Mouse (Mus musculus) cerebellum, postnatal 4 days (tissue): ENCODE measurements around the gene Atg14.
"Not testable (repeated sequence)": the region's sequence is repeated elsewhere in the genome, so short reads cannot be mapped to it uniquely, and the experiment has no call there.

Experiments
- DNase-seq, 2 experiments: peaks; one replicate each; pipeline ENCODE4 v3.0.0; 2022; ENCODE audit warnings: low spot score in 2 of 2, mixed read lengths in 1 of 2

Gene Atg14

DNA sequence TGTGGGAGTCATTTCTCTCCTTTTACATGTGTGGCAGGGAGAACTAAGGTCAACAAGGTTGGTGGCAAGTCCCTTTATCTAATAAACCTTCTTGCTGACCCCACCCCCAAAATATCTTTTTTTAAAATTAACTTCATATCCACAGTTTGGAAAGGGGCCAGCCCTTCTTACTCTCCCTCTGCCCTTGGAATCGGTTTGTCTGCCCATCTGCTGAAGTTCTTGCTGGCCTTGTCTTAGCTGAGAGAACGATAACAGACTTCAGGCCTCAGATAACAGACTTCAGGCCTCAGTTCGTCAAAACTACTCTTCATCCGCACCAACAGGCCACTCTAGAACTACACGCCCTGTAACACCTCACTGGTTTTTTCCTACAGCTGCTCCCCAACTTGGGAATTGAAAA, 26.2 kb downstream of the Atg14 start:
- DNase-seq: no peak

GRCm38 (mm10) chr14:47542283-47542682, 28.2 kb downstream of the Atg14 start:
- no peak for DNase-seq

DNA sequence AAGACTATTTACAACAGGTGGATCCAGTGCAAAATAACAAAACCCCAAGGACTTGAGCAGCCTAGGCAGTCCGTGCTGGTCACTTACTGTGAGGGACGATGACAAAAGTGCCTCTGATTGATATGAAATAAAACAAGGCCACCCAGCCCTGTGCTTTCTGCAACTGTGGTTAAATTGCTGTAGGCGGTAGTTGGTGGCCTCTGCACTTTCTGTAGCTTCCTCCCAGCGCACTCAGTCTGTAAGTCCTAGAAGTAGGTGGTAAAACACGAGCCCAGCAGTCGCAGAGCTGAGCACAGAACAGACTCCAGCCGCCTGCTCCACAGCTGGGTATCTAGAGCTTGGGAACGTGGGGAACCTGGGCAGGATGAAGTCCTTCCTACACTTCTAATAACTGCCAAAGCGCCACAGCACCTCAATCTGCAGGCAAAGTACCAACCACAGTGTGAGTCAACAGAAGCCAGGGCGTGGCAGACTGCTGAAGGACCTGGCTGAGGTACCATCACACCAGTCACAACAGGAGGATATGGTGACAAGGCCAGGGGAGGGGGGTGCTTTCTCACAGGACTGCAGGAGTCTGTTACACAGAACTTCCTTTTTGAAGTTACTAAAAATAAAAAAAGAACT, 29.0 kb downstream of the Atg14 start:
- no peak for DNase-seq

GRCm38 (mm10) chr14:47535096-47535495, 35.4 kb downstream of the Atg14 start:
- no peak for DNase-seq

GRCm38 (mm10) chr14:47534176-47534525, 36.3 kb downstream of the Atg14 start:
- DNase-seq: peak in 1 of 2 experiments; percentile 9

GRCm38 (mm10) chr14:47533365-47534175, 36.9 kb downstream of the Atg14 start:
- DNase-seq: peak in 1 of 2 experiments; percentile 3

GRCm38 (mm10) chr14:47532496-47532895, 38.0 kb downstream of the Atg14 start:
- no peak for DNase-seq

GRCm38 (mm10) chr14:47529592-47529991, 40.9 kb downstream of the Atg14 start:
- not testable (repeated sequence) for DNase-seq

DNA sequence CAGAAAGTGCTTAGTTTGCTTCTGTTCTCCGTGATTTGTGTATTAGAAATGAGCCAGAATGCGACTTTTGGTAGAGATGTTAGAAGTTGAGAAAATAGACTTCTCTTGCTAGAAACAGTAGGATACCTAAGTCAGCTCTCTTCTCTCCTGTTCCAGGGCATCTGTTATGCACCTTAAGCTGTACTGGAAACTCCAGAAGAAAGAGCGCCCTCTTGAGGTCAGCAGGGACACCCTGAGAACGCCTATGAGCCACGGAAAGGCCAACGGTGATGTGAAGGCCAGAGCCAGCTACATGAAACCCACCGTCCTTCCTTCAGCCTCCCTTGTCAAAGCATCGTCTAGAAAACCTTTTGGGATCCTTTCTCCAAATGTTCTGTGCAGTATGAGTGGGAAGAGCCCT, 41.4 kb downstream of the Atg14 start:
- DNase-seq: peak; percentile 37 to 42

DNA sequence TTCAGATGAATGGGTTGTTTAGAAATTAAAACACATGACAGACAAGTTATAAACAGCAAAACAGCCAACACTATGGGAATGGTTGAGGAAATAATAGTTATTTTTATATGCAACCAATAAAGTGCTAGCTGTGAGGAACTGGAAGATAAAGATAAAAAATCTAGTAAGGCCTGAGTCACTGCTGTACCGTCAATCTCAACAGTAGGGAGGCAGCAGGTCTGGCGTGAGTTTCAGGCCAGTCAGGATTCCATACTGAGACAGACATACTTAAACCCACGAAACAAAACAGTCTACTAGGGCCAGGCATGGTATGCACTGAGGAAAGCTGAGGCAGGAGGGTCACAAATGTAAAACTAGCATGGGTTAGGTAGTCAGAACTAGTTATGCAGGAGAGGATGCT, 42.2 kb downstream of the Atg14 start:
- no peak for DNase-seq

DNA sequence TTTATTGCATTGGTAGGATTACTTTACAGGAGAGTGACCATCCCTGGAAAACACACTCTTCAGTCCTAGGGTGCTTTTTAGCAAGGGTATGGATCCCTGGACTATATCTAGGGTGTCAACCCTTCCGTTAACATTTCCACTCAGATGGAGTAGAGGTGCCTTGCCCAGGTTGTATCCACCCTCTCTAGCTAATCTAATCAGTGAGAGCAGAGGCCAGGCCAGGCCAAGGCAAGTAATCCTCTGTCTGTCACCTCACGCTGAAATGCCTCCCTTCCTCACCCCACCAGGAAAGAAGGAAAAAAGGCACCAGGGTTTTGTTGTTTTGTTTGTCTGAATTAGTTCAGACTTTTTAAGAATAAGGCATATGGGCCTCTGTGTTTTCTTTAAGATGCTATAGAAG, 42.6 kb downstream of the Atg14 start:
- DNase-seq: no peak

GRCm38 (mm10) chr14:47525861-47526260, 44.6 kb downstream of the Atg14 start:
- DNase-seq: no peak

GRCm38 (mm10) chr14:47525374-47525773, 45.1 kb downstream of the Atg14 start:
- DNase-seq: no peak

DNA sequence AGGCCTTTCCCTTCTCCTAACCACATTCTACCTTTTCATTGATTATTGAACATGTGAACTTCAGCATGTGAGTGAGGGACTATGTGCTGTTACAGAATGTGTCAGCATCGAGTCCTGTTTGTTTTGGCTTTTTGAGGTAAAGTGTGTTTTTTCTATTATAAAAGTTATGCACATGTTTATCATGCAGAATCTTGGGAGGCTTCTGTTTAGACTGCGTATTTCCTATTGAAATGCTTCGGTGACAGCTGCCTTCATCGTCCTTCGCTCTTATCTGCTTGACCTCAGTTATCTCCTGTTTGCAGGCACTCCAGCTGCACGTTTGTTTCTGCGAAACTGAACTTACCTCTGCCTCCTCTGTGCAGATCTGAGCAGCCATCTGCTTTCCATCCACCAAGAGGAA, 48.1 kb downstream of the Atg14 start:
- no peak for DNase-seq

GRCm38 (mm10) chr14:47521609-47522008, 48.8 kb downstream of the Atg14 start:
- no peak for DNase-seq

DNA sequence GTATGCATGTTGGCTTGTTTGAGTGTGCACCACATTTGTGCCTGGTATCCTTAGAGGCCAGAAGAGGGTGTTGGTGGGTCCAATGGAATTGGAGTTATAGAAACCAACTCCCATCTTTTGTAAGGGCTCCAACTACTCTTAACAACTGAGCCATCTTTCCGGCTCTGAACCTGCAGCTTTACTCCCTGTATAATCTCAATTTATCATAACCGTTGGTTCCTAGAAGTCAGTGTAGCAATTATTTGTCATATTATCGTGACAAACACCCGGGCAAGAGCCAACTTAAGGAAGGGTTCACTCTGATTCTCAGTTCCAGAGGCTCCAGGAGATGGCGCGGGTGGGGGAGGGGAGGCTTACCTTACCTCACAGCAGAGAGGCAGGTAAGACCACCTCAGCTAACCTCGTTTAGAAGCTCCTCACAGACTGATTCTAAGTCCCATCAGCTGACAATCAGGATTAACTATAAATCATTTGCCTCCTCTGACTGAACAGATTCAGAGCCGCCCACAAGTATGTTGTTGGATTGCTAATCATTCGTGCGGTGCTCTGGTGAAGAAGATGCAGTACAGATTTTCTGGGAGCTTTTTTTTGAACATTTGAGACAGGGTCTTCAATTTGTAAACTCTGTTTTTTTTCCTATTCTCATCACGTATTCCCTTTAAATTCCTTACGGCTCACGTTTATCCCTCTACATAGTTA, 49.5 kb downstream of the Atg14 start:
- DNase-seq: no peak

DNA sequence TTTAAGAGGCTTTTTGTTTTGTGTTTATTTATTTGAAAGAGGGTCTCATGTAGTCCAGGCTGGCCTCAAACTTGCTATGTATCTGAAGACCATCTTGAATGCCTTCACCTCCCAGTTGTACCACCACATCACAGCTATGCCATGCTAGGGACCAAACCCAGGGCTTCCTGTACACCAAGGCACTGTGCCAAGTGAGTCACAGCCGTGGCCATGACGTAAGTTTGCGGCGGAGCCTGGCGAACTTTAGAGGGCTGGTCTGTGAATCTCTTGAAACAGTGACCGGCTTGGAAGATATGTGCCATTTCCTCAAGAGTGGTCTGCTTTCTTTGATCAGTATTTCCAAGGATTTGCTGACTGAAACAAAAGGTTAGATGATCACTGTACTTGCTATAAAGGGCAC, 51.8 kb downstream of the Atg14 start:
- DNase-seq: no peak

DNA sequence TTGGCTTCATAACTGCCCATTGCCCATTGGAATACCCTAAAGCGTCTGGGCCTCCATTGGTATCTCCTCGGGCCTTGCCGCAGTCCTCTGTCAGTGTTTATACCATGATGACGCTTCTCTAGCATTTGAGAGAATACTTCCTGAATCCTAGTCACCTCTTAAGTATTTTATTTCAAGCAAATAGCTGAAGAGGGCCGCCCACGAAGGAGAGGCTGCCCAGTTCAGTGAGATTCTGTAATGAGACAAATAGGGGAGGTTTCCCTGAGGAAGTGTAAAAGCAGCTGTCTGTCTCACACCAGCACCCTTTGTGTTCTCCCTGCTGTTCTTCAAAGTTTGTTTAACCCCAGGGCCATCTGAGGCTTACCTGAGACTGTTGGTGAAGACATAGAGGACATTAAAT, 53.7 kb downstream of the Atg14 start:
- DNase-seq: no peak

- no peak for DNase-seq
Observed at GRCm38 (mm10) chr14:47515636-47516035, 54.8 kb downstream of the Atg14 start.

GRCm38 (mm10) chr14:47514816-47515453, 55.5 kb downstream of the Atg14 start:
- no peak for DNase-seq

- no peak for DNase-seq
Observed at GRCm38 (mm10) chr14:47513606-47514005, 56.8 kb downstream of the Atg14 start.

DNA sequence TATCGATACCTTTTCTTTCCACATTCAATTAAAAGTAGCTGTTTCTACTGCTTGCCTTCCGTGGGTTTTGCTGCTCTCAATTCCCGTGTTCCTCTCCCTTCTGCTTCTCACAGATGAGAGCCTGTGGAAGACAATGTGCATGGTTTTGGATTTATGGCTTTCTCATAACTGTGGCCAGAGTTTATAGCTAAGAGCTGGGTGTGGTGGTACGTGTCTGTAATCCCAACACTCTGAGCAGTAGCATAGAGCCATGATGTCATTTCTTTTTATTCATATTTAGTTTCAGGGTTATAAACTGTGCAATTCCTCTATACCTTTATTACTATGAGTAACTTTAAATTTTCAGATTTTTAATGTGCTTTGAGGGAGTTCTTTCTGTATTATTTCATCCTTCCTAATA, 60.2 kb downstream of the Atg14 start:
- no peak for DNase-seq
